Mouse (Mus musculus): ENCODE results near the gene Olfr992.
"Not testable (repeated sequence)": the region's sequence is repeated elsewhere in the genome, so short reads cannot be mapped to it uniquely, and the experiment has no call there.

DNA sequence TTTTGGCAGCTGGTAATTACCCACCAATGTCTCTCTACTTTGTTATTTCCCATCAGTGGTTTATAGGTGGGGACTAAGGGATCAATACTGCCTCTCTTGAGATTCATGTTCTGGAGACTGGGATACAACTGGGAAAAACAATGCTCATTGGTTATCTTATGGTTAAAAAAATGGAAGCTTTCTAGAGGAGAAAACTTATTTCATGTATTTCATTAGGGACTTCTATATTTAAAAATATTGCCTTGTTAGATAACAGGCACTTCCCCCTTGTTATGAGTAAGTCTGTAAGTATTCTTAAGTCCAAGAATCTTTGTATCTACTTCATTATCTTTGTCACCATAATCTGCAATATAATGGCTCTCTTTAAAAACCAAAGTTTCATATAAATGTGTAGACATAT lies 46.1 kb downstream of the Olfr992 start, which contains the start of gene Olfr988:
- TF ChIP-seq CTCF (IDR thresholded peaks at IDR 0.05; ENCODE audit: borderline replicate concordance, insufficient read depth, low read depth, low read length); POLR2A (IDR thresholded peaks at IDR 0.05; ENCODE audit: borderline replicate concordance, insufficient read depth, low read length): not testable (repeated sequence)
